Mouse (Mus musculus): ENCODE data around the gene Sit1.

The Sit1 gene

GRCm38 (mm10) chr4:43466872-43467271, 16.7 kb downstream of the Sit1 start:
- DNase-seq: no peak

GRCm38 (mm10) chr4:43465935-43466334, 17.6 kb downstream of the Sit1 start:
- no peak for DNase-seq

GRCm38 (mm10) chr4:43463102-43463501, 20.4 kb downstream of the Sit1 start:
- no peak for DNase-seq

GRCm38 (mm10) chr4:43457124-43457523, 26.4 kb downstream of the Sit1 start:
- peak; percentile 66 to 72 for DNase-seq

GRCm38 (mm10) chr4:43456470-43456869, 27.1 kb downstream of the Sit1 start:
- DNase-seq: peak; percentile 56 to 74

GRCm38 (mm10) chr4:43454041-43454836, 29.3 kb downstream of the Sit1 start, which contains the start of gene Cd72:
Gene Cd72, minus strand, starts transcription at chr4:43454628.
- peak; percentile 59 to 60 for DNase-seq

- no peak for DNase-seq
Observed at GRCm38 (mm10) chr4:43453413-43453812, 30.1 kb downstream of the Sit1 start.

GRCm38 (mm10) chr4:43452315-43452714, 31.2 kb downstream of the Sit1 start:
- no peak for DNase-seq

GRCm38 (mm10) chr4:43448554-43448953, 35.0 kb downstream of the Sit1 start:
- no peak for DNase-seq

GRCm38 (mm10) chr4:43447251-43447650, 36.3 kb downstream of the Sit1 start:
- DNase-seq: no peak

GRCm38 (mm10) chr4:43443511-43443910, 40.0 kb downstream of the Sit1 start:
- DNase-seq: peak; percentile 38 to 40

GRCm38 (mm10) chr4:43442456-43443361, 40.8 kb downstream of the Sit1 start:
- DNase-seq: peak; percentile 75 to 79

- peak; percentile 97 to 98 for DNase-seq
Observed at GRCm38 (mm10) chr4:43442044-43442443, 41.5 kb downstream of the Sit1 start.

- DNase-seq: no peak
Observed at GRCm38 (mm10) chr4:43441639-43442038, 41.9 kb downstream of the Sit1 start, which contains the start of gene Tesk1. Gene Tesk1, plus strand, starts transcription at chr4:43441939.

GRCm38 (mm10) chr4:43432832-43433231, 50.7 kb downstream of the Sit1 start:
- DNase-seq: no peak
